ENCODE assay signal across 8 mouse cellular contexts in the genomic region with DNA sequence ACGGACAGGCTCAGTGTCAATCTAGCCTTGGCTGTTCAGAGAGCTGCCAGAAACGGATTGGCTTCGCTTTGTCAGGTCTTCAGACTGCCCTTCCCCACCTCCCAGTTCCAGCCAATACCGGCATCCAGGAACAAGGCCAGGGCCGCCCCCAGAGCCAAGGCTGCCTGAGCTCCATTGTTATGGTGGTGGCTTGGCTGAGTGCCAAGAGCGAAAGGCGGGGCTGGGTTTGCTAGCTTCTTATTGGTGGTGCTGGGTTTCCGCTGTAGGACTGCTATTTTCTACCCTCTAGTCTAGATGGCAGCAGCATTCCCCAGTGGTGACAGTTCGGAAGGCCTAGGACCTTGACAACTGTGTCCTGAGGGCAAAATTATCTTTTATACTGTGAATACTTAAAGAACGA. TPM values are rescaled to one million over a fixed set of nuclear protein-coding genes. Genes with fewer than 3 reads are reported as not detected.
A peak's percentile ranks its signal among the peaks of the same experiment; 100 is the strongest.
DNase-seq lines count a peak whose midpoint lies in the region; ATAC-seq lines count a peak whose summit lies in the region.

A gene (minus strand): TSS at position 148 of the 400 bp plus-strand sequence.

- DNase-seq in adrenal gland, adult 8-10 months, result peak; percentile 99
- peak; percentile 98 for DNase-seq in embryonic facial prominence, embryonic 10.5 days (ENCODE audit: low spot score)
- DNase-seq in gonadal fat pad, adult 2 months (ENCODE audit: low read depth), result peak; percentile 59
- DNase-seq in left cerebral cortex, postnatal 25 days (ENCODE audit: low spot score in 2 of 2), result peak; percentile 95 to 98
- DNase-seq in midbrain, embryonic 10.5 days (ENCODE audit: low spot score), result peak; percentile 99
- peak; percentile 96 to 97 for DNase-seq in right cerebral cortex, postnatal 36 days (ENCODE audit: low spot score in 2 of 2)
- peak; percentile 95 to 96 for DNase-seq in urinary bladder, postnatal 4 days (ENCODE audit: low spot score in 2 of 2)

- H3K4me2 ChIP-seq in intestine, embryonic 16.5 days (ENCODE audit: low read depth, low read length), result peak within 1 kb of the TSS; percentile 63

- H3K4me1 ChIP-seq in embryonic facial prominence, embryonic 10.5 days, result peaks cover 14% of the 10 kb centered on the region
- H3K4me1 ChIP-seq in intestine, embryonic 16.5 days (ENCODE audit: control insufficient read depth, insufficient read depth, low read length), result 0 out of 2 replicates have a peak, but pooled peaks cover 6% of the 10 kb centered on the region
- H3K4me1 ChIP-seq in midbrain, embryonic 10.5 days, result peaks cover 28% of the 10 kb centered on the region

- no peaks in the 10 kb centered on the region for H3K36me3 ChIP-seq in embryonic facial prominence, embryonic 10.5 days (replicated peaks)
- H3K36me3 ChIP-seq in intestine, embryonic 16.5 days (ENCODE audit: control insufficient read depth, insufficient read depth, low read length), result no peaks in the 10 kb centered on the region
- no peaks in the 10 kb centered on the region for H3K36me3 ChIP-seq in midbrain, embryonic 10.5 days

- H3K9ac ChIP-seq in intestine, embryonic 16.5 days (ENCODE audit: low read depth, low read length), result peak within 1 kb of the TSS; percentile 62

- peak; percentile 97 for ATAC-seq in intestine, embryonic 16.5 days

- 5% methylated on average over 10 of the region's 10 CpGs for WGBS in embryonic facial prominence, embryonic 10.5 days
- WGBS in intestine, embryonic 16.5 days, result 5% methylated on average over 10 of the region's 10 CpGs
- 8% methylated on average over 10 of the region's 10 CpGs for WGBS in midbrain, embryonic 10.5 days

- peak within 1 kb of the TSS; percentile 55 for H3K4me3 ChIP-seq in embryonic facial prominence, embryonic 10.5 days
- H3K4me3 ChIP-seq in intestine, embryonic 16.5 days (ENCODE audit: low read length), result peak within 1 kb of the TSS; percentile 34
- H3K4me3 ChIP-seq in midbrain, embryonic 10.5 days, result peak within 1 kb of the TSS; percentile 45

- no peaks in the 10 kb centered on the region; the same call in 1 of the 2 replicates for H3K27me3 ChIP-seq in embryonic facial prominence, embryonic 10.5 days (replicated peaks; ENCODE audit: low read depth, poor library complexity, severe bottlenecking)
- H3K27me3 ChIP-seq in intestine, embryonic 16.5 days (replicated peaks; ENCODE audit: control insufficient read depth, insufficient read depth, low read length), result no peaks in the 10 kb centered on the region
- peaks cover 5% of the 10 kb centered on the region; the same call in 1 of the 2 replicates for H3K27me3 ChIP-seq in midbrain, embryonic 10.5 days (ENCODE audit: low read depth, poor library complexity, severe bottlenecking)

- peak within 1 kb of the TSS; percentile 84 for H3K27ac ChIP-seq in embryonic facial prominence, embryonic 10.5 days (replicated peaks)
- peak within 1 kb of the TSS; percentile 62 for H3K27ac ChIP-seq in intestine, embryonic 16.5 days (ENCODE audit: low read length)
- peak within 1 kb of the TSS; percentile 83 for H3K27ac ChIP-seq in midbrain, embryonic 10.5 days (replicated peaks)

- no peaks in the 10 kb centered on the region for H3K9me3 ChIP-seq in embryonic facial prominence, embryonic 10.5 days
- no peaks in the 10 kb centered on the region for H3K9me3 ChIP-seq in intestine, embryonic 16.5 days (ENCODE audit: control insufficient read depth, low read length)
- H3K9me3 ChIP-seq in midbrain, embryonic 10.5 days (replicated peaks), result no peaks in the 10 kb centered on the region

- intact Hi-C loops in left cerebral cortex, postnatal 25 days (cut with DNase I), result loop anchor here (2.0 kb wide), 2 partner anchors 87 to 215 kb away; a partner anchor contains a TSS

RNA-seq across cellular contexts. Expression of the gene that starts here (rescaled TPM):
- total RNA-seq in adrenal gland, adult 8-10 months (2022), result 100 to 1,000 TPM; 135 to 182 (median 168) TPM
- polyA plus RNA-seq in embryonic facial prominence, embryonic 10.5 days (2016; fragmentation: Nextera tagmentation; extraction: Ambion mirVana), result 18.5 and 22.8 TPM in 2 replicates
- polyA plus RNA-seq in gonadal fat pad, adult 2 months (2012; rRNA removed), result 973 and 992 TPM in 2 replicates
- 32.2 and 32.7 TPM in 2 replicates for polyA plus RNA-seq in intestine, embryonic 16.5 days (2015; fragmentation: Nextera tagmentation; extraction: Ambion mirVana)
- 10 to 100 TPM; 89.9 to 93.5 TPM for total RNA-seq in left cerebral cortex, postnatal 25 days (2021)
- polyA plus RNA-seq in midbrain, embryonic 10.5 days (2016; fragmentation: Nextera tagmentation; extraction: Ambion mirVana), result 20.6 and 39.5 TPM in 2 replicates

Comparison
In these comparisons a context has a peak if more than half of its experiments do, and no peak if none do; other contexts are left out.
1. Peak in every context shown above with its lines: DNase-seq, ATAC-seq, H3K4me3 ChIP-seq and H3K27ac ChIP-seq.
2. RNA of the gene that starts here (polyA plus RNA-seq): 973 to 992 TPM in gonadal fat pad, adult 2 months; 32.2 to 32.7 TPM in intestine, embryonic 16.5 days, 18.5 to 22.8 TPM in embryonic facial prominence, embryonic 10.5 days and 20.6 to 39.5 TPM in midbrain, embryonic 10.5 days; every median in the first group is over 10 times any median in the second.